Mouse (Mus musculus) testis, postnatal 14 days (tissue): Measurements from ENCODE around the gene Camk2b.
"Not testable (repeated sequence)": the region's sequence is repeated elsewhere in the genome, so short reads cannot be mapped to it uniquely, and the experiment has no call there.

Source experiments
- DNase-seq: peaks from one replicate; pipeline ENCODE4 v3.0.0; 2021; ENCODE audit warnings: low spot score

The Camk2b gene

DNA sequence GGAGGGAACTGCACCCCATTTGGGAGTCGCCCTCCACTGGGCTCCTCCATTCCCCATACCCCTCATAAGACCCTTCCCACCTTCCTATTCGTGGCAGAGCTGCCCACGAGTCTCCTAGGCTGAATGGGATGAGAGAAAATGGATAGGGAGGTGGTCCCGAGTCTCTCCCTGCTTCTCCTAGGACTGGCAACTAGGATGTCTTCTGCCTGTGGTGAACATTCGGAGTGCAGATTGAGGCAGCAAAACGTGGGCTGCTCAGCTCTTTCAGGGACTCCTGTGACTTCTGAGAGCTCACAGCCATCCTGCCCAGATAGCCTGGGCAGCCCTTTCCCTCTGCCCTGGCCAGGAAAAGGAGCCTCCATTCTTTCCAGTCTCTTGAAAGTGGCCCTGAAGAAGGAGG lies at the start of gene Camk2b:
Gene Camk2b (minus strand): TSS at position 187 of the 400 bp plus-strand sequence.
- no peak for DNase-seq

DNA sequence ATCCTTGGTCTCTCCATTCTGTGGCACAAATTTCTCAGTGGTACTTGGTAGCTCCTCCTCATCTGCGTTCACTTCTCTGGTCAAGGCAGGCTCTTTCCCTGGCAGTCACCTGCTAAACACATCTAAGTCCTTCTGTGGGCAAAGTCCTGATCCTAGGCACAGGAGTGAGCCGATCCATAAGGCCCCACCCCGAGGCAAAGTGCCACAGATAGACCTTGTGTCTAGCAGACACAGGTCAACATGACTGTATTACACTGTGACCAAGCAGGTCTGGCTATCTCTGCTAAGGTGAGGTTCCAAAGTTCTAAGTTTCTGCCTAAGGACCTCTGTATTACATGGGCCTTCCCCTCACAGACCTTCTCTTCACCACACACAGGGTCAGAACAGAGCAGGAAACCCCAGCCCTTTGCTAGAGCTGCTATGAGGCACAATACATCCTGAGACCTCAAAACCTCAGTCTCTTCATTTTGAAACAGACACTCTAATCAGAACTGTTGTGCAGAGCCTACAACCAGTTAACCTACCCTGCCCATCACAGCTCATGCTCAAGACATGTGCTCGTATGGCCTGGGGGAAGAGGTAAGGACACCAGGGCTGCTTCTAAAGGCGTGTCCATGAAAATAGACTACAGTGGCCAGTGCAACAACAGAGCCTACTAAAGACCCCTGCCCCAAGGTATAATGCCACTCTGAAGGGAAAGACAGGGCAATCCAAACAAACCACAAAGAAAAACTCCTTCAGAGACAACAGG lies 45.7 kb upstream of the Camk2b start:
- DNase-seq = no peak

DNA sequence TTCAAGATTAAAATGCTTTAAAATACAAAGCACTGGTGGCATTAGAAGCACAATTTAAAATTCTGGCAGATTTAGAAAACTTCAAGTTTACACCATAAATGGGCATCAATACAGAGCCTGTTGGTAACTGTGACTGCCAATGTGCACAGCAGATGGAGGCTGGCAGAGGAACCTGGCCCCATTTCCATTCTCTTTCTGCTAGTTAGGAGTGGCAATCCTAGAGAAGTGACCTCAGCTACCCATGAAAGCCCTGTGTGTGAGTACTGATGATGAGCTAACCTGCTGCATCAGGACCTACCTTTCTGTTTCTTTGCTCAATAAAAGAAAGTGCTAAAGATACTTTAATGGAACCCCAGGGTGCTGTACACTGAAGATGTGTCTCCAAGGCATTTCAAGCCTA lies 43.8 kb upstream of the Camk2b start:
- no peak for DNase-seq

DNA sequence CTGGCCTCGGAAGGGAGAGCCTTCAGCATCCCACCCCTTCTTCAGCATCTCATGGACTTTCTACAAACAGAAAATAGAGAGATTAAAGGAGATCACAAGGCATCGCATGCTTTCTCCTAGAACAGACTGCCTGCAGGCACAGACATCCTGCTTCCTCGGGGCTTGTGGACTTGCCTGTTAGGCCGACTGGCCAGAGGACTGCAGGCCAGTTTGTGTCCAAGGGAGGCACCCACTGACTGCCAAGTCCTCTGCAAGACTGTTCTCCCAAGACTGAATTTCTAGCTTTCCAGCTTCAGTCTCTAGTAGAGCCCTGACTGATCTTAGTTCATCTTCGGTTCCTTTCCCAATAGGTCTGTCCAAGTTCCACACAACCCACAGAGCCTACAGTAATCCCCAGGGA lies 42.1 kb upstream of the Camk2b start:
- no peak for DNase-seq

DNA sequence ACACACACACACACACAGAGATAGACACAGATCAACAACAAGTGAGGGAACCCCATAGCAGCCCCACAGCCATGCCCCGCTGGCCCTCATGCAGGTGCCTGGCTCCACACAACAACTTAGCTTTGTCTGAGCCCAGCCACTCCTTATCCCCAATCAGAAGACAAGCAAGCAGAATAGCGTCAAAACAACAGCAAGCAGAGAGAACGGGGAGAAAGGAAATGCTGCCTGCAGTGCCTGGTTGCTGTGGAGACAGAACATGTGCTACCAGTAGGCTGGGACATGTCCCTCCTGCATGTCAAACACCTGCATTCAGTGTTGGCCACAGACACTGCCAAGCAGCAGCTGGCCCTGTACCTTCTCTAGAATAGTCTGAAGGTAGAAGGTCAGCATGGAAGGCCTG lies 41.6 kb upstream of the Camk2b start:
- DNase-seq = no peak

DNA sequence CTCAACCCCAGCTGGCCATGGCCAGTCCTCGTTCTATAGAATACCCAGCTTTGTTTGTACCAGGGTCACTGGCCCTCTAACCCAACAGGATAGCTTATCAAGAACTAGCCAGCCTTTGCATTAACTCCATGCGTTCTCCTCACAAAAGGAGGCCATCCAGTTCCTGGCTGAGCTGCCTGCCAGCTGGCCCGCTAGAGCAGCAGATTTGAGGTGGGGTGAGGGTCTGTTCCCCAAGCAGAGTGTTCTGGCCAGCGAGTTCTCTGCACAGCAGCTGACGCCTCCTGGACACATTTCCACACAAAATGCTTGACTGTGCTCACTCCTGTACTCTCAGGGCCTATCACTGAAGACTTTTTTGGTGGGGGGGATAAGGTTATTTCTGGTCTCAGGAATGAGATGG lies 38.6 kb upstream of the Camk2b start:
- no peak for DNase-seq

DNA sequence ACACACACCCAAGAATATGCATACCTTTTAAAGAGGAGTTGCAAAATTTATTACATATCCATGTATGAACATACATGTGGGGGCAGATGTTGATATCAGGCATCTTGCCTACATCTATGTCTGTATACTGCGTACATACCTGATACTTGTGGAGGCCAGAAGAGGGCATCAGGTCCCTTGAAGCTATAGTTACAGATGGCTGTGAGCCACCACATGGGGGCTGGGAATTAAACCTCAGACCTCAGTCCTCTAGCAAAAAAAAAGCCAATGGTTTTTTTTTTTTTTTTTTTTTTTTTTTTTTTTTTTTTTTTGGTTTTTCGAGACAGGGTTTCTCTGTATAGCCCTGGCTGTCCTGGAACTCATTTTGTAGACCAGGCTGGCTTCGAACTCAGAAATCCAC lies 30.5 kb upstream of the Camk2b start:
- DNase-seq = not testable (repeated sequence)

DNA sequence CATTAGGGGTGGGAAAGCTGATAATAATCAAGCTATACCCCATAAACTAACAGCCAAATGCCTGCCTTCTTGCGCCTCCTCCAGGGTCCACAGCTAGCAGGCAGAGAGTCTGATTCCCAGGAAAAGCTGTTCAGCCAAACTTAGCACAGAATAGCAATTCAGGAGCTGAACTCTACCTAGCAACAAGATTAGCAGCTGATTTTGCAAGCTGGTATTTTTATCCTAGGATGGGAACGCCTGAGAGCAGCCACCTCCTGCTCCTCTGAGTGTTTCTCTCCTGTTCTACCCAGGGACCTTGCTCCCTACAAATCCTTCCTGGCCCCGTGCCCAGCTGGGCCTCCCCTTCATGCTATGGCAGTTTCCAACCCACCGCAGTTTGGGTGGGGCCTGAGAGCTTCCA lies 20.8 kb upstream of the Camk2b start:
- DNase-seq = no peak

DNA sequence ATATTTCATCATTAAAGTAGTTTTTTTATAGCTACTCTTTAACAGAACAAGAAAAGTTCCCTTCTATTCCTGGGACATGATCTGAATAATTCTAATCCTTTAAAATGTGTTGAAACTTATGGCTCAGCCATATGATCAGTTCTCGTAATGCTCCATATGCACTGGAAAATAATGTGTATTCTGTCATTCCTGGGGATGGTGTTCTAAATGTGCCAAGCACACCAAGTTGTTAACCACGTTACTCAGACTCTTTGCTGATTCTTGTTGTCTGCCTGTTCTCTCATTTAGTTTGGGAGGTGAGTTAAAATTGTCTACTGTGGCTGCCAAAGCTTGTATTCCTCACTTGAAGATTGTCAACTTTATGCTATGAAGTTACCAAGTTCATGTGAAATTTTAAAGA lies 12.6 kb upstream of the Camk2b start:
- DNase-seq = no peak

DNA sequence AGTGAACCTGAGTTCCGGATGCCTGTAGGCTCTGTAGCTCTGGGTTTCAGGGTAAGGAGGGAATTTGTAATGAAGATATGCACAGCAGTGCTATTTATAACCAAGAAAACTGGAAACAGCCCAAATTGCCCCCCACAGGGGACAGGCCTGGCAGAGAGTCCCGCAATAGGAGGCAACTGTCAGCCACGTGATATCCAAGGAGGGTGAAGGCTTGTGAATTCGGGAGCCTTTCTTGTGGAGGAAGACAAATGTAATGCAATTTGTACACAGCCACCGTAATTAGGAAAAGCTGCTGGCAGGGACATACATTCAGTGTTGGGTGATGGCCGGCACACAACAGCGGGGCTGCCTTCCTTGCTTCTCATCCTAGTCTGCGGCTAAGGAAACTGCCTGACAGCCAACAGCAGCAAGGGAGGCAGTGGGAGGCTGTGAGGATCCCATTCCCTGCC lies 9.5 kb upstream of the Camk2b start:
- DNase-seq = no peak

DNA sequence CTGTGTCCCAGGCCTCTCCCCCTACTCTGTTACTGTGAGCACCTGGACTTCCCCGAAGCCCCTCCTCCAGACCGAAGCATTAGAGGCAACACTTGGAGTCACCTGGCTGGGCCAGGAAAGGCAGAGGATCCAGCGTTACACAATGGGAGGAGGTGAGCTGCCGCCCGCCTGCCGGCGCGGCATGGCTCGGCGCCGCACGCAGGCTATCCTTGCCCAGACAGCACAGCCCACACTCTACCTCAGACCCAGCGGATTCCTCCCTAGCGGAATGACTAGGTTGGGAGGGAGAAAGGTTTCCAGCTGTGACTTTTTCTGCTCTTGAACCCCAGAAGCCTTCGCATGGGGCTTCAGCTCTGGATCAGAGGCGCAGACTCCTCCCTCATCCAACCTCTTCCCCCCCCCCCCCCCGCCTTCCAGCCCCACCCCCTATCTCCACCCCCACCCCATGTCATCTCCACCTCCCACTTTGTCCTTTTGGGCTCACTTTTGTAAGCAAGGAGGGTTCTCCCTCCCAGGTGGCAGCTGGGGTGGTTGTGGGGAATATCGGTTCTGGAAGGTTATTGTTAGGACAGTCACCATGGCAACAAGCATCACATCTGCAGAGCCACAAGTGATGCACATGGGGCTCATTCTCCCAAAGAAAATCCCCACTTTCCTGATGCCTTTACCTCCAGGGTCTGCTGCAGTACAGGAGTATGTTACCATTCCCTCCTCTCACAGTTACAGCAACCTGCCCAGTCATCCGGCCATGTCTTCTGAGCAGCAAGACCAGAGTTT lies 2.2 kb upstream of the Camk2b start:
- DNase-seq = no peak

DNA sequence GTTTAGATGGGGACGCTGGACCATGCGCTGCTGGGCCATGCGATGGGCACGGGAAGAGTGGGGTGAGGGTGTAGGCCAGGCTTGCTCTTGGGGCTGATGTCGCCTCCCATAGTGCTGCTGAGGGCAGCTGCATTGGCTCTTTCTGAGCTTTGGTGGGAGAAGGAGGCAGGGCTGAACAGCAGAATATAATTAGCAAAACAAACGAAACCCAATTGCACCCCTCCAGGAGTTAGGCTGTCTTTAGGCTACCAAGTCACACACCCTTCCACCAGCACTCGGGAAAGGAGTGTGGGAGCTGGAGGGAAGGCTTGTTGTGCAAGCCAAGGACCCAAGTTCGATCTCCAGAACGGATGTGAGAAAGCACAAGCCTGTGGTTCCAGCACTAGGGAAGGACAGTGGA lies 998 bp upstream of the Camk2b start:
- no peak for DNase-seq

DNA sequence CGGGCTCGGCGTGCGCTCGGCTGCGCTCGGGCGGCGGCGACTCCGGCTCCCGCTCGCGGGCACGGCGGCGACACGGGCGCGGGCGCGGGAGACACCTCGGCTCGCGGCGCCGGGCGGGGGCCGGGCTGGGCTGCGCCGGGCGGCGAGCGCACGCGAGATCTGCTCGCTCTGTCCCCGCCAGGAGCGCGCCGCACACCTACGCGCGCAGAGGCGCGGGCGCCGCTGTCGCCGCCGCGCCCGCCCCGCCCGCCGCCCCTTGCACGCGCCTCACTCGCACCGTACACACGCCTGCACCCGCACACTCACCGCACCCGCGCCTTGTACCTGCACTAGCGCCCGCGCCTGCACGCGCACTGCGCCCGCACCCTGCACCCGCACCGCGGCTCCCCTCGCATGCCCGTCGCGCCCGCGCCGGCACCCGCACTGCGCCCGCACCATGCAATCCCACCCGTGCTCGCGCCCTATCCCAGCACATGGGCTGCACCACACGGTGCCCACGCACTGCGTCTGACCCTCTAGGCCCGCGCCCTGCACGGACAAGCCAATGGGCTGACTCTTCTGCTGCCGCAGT lies 526 bp downstream of the Camk2b start:
- no peak for DNase-seq

DNA sequence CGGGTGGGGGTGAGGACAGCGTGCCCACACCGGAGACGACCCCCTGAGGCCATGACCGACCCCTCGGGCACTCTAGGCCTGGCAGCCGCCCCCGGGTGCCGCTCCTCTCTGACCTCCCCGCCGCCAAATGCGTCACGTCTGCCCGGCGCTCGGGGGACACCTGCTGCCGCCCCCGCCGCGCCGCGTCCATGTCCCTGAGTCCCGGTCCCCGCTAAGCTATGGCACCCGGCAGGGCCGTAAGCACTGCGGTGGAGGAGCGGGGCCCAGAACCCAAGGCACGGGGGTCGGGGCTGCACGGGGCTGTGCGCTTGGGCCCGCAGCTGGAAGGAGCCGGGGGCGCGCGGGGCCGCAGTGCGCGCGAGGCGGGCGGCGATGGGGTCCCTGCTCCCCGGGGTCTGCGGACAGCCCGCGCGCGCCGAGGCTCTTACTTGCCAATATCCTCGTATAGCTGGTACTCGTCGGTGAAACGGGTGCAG lies 1.1 kb downstream of the Camk2b start:
- DNase-seq = no peak

DNA sequence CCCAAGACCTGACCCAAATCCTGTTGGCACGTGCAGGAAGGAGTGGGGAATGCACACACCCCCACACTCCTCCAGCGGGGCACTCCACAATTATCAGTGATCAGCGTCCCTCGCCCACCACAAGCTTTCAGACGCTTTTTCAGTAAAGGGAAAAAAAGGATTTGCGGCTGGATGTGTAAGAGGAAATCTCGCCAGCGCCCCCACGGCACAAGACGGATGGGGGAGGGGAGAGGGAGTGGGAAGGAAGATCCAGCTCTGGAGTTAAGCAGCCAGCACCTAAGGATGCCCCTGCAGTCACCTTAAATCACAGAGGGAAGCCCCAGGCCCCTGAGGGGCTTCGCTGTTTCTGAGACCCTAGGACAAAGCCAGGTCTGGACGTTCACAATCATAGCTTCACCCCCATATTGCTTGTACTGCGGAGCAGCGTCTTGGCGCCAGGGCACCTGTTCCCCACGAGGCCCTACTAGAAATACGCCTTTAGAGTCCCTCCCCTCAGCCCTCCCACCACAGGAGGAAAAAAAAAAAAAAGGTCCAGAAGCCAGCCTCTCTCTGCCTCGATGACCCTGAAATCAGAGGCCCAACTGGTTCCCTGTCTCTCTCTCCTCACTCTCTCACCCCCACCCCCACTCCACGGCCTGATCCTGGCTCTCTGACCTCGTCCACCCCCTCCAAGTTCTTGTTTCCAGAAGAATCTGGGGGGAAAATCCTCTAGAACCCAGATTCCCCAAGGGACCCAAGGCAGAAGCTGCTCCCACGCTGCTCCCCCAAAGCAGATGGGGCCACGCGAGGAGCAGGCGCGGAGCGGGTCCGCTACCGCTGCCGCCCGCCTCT lies 1.7 kb downstream of the Camk2b start:
- no peak for DNase-seq

DNA sequence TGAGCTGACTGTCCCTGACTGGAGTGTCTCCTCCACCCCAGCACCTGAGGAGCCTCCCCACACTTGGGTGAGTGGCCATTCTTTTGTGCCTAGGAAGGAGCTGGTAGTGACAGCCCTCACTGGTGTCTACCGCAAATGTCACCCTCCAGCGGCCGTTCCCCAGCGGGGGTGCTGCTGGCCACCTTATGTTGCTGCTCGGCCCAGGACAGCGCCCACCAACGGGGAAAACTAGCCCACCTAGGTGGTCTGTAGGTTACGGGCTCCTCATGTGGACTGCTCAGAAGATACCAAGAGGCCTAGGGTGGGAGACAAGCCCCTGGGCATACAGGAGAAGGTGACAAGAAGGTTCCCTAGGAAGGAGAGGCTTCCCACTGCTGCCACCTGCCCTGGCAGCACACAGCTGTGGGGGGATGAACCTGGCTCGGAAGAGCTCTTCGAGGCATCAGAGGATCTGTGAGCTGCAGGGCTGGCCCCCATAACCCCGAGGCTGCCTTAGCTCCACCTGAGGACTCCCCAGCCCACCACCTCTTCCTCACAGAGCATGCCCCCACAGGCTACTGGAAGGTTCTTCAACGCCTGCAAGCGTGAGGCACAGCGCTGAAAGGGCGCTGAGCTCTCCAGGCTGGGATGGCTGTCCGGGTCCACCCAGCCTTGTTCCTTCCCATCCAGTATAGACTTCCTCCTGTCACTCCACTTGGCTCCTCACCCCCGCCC lies 2.5 kb downstream of the Camk2b start:
- DNase-seq = no peak

DNA sequence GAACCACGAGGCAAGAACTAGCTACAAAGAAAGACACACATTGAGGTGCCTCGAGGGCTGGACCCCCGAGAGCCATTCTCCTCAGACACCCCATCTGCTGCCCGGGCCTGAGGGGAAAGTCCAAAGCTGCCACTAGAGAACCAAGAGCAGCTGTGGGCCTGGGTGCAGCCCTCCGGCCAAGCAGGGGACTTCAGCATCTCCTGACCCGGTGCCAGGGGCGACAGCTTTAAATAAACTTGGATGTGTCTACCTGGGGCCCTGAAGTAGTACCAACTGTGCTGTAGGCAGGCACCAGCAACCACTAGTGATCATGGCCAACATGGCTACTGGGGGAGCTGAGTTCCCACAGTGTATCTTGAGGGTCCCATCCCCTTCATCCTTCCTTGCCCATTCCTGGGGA lies 3.1 kb downstream of the Camk2b start:
- DNase-seq = no peak

DNA sequence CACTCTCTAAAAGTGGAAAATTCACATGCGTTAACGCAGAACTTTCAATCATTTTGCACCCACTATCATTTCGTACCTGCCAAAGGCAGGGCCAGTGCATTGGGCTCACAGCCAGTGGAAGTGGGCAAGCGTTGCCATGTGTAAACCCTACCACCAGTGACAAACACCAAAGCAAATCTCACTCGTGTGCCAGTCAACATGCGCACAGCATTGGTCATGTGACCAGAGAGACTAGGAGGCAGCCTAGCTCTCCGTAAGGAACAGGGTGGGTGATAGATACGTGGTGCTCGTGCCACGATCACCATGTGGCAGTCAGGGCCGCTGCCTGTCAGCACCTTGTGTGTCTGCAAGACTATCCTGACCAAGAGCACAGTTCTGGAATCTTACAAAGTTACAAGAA lies 3.8 kb downstream of the Camk2b start:
- DNase-seq = no peak

DNA sequence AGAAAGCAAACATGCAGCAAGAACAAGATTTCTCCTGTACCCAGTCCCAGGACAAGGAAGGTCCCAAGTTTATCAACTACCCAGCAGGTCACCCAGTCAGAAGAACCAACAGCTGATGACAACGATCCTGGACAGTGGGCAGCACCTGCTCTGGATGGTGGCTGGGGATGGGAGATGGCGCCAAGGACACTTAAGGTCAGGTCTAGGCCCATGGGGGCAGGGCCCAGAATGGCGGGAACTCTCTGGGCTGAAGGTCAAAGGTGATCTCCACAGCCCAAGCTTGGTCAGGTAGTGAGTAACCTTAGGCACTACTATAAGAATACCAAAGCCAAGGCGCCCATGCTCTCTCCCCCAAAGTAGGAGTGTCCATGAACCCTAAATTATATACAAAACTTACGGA lies 4.3 kb downstream of the Camk2b start:
- no peak for DNase-seq

DNA sequence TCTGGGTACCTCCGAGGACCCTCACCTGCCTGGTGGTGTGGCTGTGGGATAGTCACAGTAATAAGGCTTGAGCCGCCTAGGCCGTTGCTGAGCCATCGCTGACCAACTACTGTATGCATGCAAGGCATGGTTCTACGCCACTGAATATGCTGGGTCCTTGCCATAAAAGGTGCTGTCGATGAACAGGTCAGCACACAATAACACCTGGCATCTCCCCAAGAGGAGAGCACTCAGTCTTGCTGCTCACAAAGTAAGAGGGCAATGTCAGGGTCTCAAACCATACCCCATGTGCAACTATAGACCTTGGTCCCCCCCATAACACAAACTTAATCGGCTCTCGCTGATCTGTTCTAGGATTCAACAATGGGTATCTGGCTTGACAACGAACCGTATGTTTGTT lies 7.0 kb downstream of the Camk2b start:
- no peak for DNase-seq

DNA sequence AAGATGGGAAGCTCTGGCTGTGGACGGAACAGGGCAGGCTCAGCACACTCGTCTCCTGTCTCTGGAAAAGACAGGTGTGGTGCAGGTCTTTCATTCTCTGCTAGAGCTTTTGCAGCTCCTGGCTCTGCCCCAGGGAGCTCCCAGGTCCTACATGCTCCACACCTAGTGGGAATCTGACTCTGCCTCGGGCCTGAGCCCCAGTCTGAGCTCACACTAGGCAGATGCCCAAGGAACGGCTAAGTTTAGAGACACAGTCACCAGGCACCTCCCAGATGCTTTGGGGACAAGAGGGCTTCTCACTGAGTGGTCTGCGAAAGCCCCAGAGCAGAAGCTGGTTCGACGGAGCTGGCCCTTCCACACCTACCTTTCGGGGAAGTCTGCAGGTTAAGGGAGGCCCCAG lies 12.8 kb downstream of the Camk2b start:
- DNase-seq = no peak
